Mouse (Mus musculus) olfactory bulb, adult 2 months (tissue): Measurements from ENCODE around the gene Cmtm2b.
"Not testable (repeated sequence)": the region's sequence is repeated elsewhere in the genome, so short reads cannot be mapped to it uniquely, and the experiment has no call there.

Source experiments
- CTCF ChIP-seq: fragments of 200-500 bp; IDR thresholded peaks from 2 replicates; pipeline ENCODE4 v1.5.1; 2012; ENCODE audit warnings: low read depth, mild to moderate bottlenecking, low read length, moderate library complexity; ENCODE audit not compliant: insufficient read depth
- POLR2A ChIP-seq: fragments of 200-500 bp; IDR thresholded peaks from 2 replicates; pipeline ENCODE4 v1.6.1; 2012; ENCODE audit warnings: mild to moderate bottlenecking, low read depth, low read length, moderate library complexity; ENCODE audit not compliant: insufficient read depth

DNA sequence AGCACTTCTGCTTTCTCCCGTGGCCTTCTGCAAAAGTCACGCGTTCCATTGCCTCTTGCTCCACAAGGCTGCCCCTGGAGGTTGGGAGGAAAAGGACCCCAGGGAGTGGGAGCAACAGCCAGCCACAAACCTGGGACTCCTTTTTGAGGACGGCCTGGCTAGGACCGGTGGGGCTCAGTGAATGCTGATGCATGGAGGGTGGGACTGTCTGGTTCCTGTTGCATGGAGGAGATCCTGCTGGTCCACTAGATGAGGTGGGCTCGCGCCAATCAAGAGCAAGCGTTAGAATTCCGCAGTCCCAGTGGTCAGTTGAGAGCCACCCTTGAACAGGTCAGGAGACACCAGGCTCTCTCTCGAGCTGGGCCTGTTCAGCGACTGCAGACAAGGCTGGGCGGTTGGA lies at the start of gene Cmtm2b:
- TF ChIP-seq POLR2A, CTCF: not testable (repeated sequence)
